Mouse (Mus musculus) G1E (cell line): Measurements from ENCODE around the gene Vangl1.

Experiments used
- CTCF ChIP-seq: IDR thresholded peaks from 2 replicates; pipeline ENCODE4 v1.5.1; 2012; ENCODE audit warnings: low read depth, low read length, inconsistent platforms, mixed read lengths
- GATA1 ChIP-seq: IDR thresholded peaks from 2 replicates; pipeline ENCODE4 v1.6.1; 2012; ENCODE audit warnings: borderline replicate concordance, low read length, inconsistent platforms, mixed read lengths
- POLR2AphosphoS5 ChIP-seq: IDR thresholded peaks from 2 replicates; pipeline ENCODE4 v1.6.1; 2012; ENCODE audit warnings: low read depth, low read length, inconsistent platforms; ENCODE audit not compliant: insufficient replicate concordance
- TAL1 ChIP-seq: conservative IDR thresholded peaks from 2 replicates; pipeline ENCODE4 v1.6.1; 2012; ENCODE audit warnings: low read depth, low read length, inconsistent platforms, mixed read lengths

DNA sequence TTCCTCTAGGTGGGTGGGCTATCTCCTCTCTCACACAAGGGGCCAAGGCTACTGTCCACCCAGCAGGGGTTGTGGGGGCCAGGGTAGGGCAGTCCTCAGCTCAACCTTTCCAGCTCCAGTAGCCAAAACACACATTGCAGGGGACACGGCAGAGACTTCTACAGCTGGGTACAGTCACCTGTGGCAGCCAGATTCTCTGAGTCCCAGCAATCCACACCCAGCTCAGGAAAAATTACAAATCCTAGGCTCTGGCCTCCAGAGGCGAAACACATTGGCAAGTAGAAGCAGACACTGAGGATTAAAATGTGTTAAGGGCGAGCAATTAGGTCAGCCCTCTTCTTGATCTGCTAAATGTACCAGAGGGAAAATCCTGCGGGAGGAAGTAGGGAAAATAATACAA, 49.1 kb upstream of the Vangl1 start:
- TF ChIP-seq CTCF (no peak), GATA1 (no peak), TAL1 (no peak), POLR2AphosphoS5 (no peak)
